Mouse (Mus musculus) cortical plate, adult 2 months (tissue): ENCODE measurements around the gene Efnb2. TPM values are rescaled to one million over a fixed set of nuclear protein-coding genes. Genes with fewer than 3 reads are reported as not detected.

ENCODE experiments used
- H3K27ac ChIP-seq: fragments of 200-500 bp; 2 replicates; pipeline ENCODE4 v1.5.1; 2012; ENCODE audit warnings: low read length, control low read depth, inconsistent platforms; ENCODE audit not compliant: insufficient read depth
- H3K4me1 ChIP-seq: fragments of 200-500 bp; 2 replicates; pipeline ENCODE4 v1.6.1; 2011; ENCODE audit warnings: low read length; ENCODE audit not compliant: control insufficient read depth, insufficient read depth
- H3K4me3 ChIP-seq: fragments of 200-500 bp; 2 replicates; pipeline ENCODE4 v1.5.1; 2011; ENCODE audit warnings: mild to moderate bottlenecking, low read length, control low read depth; ENCODE audit not compliant: insufficient read depth
- CTCF ChIP-seq: fragments of 200-500 bp; IDR thresholded peaks from 2 replicates; pipeline ENCODE4 v1.5.1; 2011; ENCODE audit warnings: mild to moderate bottlenecking, control low read depth, low read length; ENCODE audit not compliant: insufficient read depth; ENCODE audit errors: extremely low read depth
- POLR2A ChIP-seq: fragments of 200-500 bp; IDR thresholded peaks from 2 replicates; pipeline ENCODE4 v1.6.1; 2011; ENCODE audit warnings: mild to moderate bottlenecking, low read length, control low read depth; ENCODE audit not compliant: insufficient read depth; ENCODE audit errors: extremely low read depth
- polyA plus RNA-seq: library from polyadenylated mRNA; depleted of rRNA; stranded (reverse); fragments of >200 nt; gene quantifications from 2 replicates; pipeline ENCODE4 v1.2.3, GENCODE M21; 2012; rRNA removed

Gene Efnb2
- polyA plus RNA-seq, 1 experiment: 29.6 TPM

DNA sequence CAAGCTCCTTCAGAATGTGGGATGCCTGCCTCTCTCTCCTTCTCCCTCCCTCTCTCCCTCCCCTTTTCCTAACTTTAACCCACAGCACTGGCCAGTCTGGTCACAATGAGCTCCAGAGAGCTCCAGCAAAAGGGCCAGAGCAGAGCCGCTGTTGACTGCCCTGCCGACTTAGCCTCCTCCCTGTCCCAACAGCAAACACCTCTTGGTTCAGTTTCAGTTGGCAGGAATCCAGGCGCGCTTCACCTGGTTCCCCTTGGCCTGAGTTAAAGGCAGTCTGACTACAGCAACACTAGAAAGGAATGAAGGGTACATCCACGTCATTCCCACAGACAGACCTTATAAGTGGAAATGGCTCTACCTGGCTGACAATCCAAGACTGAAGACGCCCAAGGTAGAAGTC, 84.2 kb downstream of the Efnb2 start:
- no peaks in the 10 kb centered on the region for H3K4me1 ChIP-seq
- no peak overlapping the region for H3K4me3 ChIP-seq
- TF ChIP-seq POLR2A (no peak), CTCF (no peak)
- no peak overlapping the region for H3K27ac ChIP-seq

DNA sequence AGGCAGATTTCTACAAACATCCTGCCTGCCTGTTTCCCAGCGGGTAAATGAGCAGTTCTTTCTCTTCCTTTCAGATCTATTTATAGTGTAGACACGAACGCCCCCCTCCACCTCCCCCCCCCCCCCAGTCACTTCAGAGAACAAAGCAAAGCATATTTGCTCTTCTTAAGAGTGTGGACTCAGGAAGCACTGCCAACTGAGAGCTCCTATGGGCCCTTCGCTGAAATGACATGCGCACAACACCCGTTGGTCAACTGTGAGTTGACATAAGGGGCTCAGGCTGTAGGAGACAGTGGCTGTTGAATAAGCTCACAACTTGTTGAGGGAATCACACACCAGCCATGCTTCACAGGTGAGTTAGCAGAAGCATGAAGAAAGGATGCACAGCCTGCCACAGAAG, 84.8 kb downstream of the Efnb2 start:
- Histone ChIP-seq H3K4me1 (no peaks in the 10 kb centered on the region), H3K27ac (no peak overlapping the region), H3K4me3 (no peak overlapping the region)
- TF ChIP-seq POLR2A (no peak), CTCF (no peak)

DNA sequence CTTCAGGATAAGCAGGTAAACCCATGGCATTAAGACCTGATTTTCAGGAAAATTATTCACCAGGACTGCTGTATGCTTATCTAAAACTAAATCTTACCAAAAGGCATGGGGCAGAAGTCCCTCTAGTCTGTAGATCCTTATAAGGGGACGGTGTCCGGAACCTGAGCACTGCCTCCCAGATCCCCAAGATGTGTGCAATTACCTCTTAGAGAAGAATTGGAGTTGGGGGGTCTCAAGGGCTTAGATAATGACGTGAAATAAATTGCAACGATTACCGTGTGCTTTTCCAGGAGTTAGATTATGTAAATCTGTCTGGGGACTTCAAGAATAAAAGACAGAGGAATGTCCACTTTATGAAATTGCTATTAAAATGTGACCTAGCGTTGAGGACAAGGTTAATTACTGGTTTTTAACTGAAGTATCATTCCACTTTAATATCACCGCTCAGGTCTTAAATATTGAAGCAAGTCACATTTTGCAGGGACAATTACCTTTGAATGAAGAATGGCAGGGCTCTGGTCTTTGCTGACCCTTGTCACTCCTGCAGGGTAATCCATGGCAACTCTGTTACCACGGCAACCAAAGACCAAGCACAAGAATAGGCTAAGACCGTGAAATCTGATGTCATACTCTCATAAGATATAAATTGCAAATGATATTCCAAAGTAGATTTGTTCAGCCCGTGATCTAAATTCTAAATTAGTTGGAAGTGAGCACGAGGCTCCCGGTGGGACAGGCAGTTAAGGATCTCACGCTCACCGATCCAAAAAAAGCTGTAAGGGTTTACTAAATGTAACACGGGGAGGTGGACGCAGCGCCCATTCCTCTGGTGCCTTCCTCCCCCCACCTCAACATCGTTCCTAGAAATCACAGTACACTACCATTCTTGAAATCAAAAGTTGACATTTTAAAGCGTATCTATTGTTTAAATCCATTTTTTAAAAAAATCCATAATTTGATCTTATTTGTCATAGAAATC, 86.2 kb downstream of the Efnb2 start:
- H3K27ac ChIP-seq: no peak overlapping the region
- H3K4me3 ChIP-seq: no peak overlapping the region
- no peaks in the 10 kb centered on the region for H3K4me1 ChIP-seq
- TF ChIP-seq CTCF (no peak), POLR2A (no peak)

- TF ChIP-seq CTCF: no peak
- TF ChIP-seq POLR2A: no peak
- Histone ChIP-seq H3K27ac (no peak overlapping the region), H3K4me1 (no peaks in the 10 kb centered on the region), H3K4me3 (no peak overlapping the region)
Observed at GRCm38 (mm10) chr8:8572272-8572671, 88.8 kb downstream of the Efnb2 start.

DNA sequence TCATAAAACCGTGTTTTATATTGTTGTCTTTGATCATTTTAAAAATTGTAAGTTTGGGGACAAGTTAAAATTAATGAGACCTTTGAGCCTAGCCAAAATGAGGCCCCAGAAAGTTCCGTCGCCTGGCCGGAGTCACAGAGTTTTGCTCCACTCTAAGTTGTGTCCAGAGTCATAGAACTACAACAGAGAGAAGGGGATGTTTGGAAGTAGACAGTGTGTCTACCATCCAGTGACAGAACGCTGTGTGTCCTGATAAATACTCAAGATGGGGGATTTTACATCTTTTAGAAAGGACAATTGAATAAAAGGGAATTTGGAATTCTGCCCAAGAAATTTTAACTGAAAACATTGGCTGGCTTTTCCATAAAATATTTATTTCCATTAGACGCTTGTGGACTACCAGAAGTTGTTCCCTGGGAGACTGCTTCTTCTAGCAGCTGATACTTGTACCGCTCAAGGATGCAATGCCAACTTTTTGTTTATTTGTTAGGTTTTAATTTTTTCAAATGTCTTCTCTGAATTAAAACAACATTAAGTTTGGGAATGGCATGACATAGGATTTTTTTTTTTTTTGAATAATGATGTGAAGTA, 89.3 kb downstream of the Efnb2 start:
- Histone ChIP-seq H3K4me1 (no peaks in the 10 kb centered on the region), H3K27ac (no peak overlapping the region), H3K4me3 (no peak overlapping the region)
- TF ChIP-seq POLR2A (no peak), CTCF (no peak)

- Histone ChIP-seq H3K27ac (no peak overlapping the region), H3K4me3 (no peak overlapping the region), H3K4me1 (no peaks in the 10 kb centered on the region)
- no peak for TF ChIP-seq POLR2A
Observed at GRCm38 (mm10) chr8:8569280-8569679, 91.8 kb downstream of the Efnb2 start.

DNA sequence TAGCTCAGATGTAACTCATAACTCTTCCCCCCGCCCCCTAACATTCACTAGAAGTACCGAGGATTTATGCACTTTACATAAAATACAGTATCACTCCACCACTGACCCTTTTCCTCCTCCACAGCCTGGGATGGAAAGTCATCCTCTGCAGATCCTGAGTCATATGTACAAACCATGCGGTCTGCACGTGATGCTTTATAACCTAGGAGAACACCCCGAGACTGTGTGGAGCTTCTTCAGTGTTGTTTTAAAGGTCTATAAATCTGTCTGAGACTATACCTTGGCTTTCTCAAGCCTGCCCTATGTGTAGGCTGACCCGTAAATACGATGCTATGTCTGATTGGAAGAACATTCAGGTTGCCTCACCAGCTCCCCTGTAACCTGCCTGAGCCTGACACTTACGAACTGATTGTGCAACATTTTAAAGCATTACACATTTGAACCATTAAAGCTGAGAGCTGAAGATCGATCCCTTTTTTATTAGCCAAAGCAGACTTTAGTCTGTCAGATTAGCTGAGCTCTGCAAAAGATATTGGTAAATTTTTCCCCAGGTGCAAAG, 92.7 kb downstream of the Efnb2 start:
- TF ChIP-seq CTCF: no peak
- H3K27ac ChIP-seq: no peak overlapping the region

More for the DNA sequence above, 92.7 kb downstream of the Efnb2 start:
- Histone ChIP-seq H3K4me1 (no peaks in the 10 kb centered on the region), H3K4me3 (no peak overlapping the region)

Other genes starting within 250 kb of the Efnb2 start
- gene Arglu1, start 29.3 kb upstream of the Efnb2 start, polyA plus RNA-seq: 143 and 162 TPM in 2 replicates